Mouse (Mus musculus): Measurements from ENCODE around the gene Lbhd1.

DNA sequence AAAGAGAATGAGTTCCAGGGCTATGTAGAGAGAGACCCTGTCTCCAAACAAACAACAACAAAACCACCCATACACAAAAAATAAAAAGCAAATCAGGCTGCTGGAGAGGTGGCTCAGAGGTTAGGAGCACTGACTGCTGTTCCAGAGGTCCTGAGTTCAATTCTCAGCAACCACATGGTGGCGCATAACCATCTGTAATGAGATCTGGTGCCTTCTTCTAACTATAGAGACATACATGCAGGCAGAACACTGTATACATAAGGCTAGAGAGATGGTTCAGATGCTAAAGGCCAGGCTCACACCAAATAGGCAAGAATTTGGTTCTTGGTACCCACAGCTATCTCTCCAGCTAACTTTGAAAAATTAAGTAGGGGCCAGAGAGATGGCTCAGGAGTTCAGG, 24.5 kb upstream of the Lbhd1 start:
- TF ChIP-seq CTCF (IDR thresholded peaks at IDR 0.05; ENCODE audit: low read depth, low read length) (peak; percentile 37), POLR2A (IDR thresholded peaks at IDR 0.05; ENCODE audit: insufficient read depth, low read length) (no peak)
